Mouse (Mus musculus) spleen, adult 10 weeks (tissue): ENCODE results near the gene Psg28. TPM values are rescaled to one million over a fixed set of nuclear protein-coding genes. Genes with fewer than 3 reads are reported as not detected.

Experiments used
- polyA plus RNA-seq: library from polyadenylated mRNA; stranded (reverse); fragments of 350-450 nt; fragmentation: Illumina TruSeq; extraction: RNeasy Lipid Tissue Mini Kit (QIAGEN cat#74804); gene quantifications from one replicate; pipeline ENCODE4 v1.2.3, GENCODE M21; 2015; ENCODE audit warnings: low replicate concordance; ENCODE audit not compliant: insufficient read depth

Gene Psg28
- not detected for polyA plus RNA-seq

GRCm38 (mm10) chr7:18431941-18432340 lies at the start of gene Psg28:
Psg28 (minus strand) TSS chr7:18432041.

Other genes starting within 250 kb of the Psg28 start
- not detected for gene Mill1, start 186.7 kb downstream of the Psg28 start, polyA plus RNA-seq
- not detected for gene Psg18, start 77.0 kb downstream of the Psg28 start, polyA plus RNA-seq
- gene Psg26, start 52.1 kb upstream of the Psg28 start, polyA plus RNA-seq: not detected
- gene Psg25, start 100.2 kb upstream of the Psg28 start, polyA plus RNA-seq: not detected
- gene Psg27, start 135.3 kb upstream of the Psg28 start, polyA plus RNA-seq: not detected
- gene Psg23, start 184.5 kb upstream of the Psg28 start, polyA plus RNA-seq: not detected
- gene Psg21, start 224.7 kb upstream of the Psg28 start, polyA plus RNA-seq: not detected